Mouse (Mus musculus) MEL (cell line): ENCODE measurements at regions not wholly inside any gene's neighbourhood (a gene's known extent, or its start where the extent isn't known, plus 50 kb on each side); places are given as distances from the start of the nearest gene placed in this dataset.

Source experiments
- MAX ChIP-seq: IDR thresholded peaks from 2 replicates; pipeline ENCODE4 v1.6.1; 2011; ENCODE audit warnings: low read length, improper control_type of control experiment
- NRF1 ChIP-seq: IDR thresholded peaks from 2 replicates; pipeline ENCODE4 v1.6.1; 2014; ENCODE audit warnings: low read depth, mild to moderate bottlenecking, inconsistent platforms, low read length, improper control_type of control experiment, moderate library complexity; ENCODE audit not compliant: poor library complexity, insufficient read depth, severe bottlenecking
- POLR2AphosphoS2 ChIP-seq: IDR thresholded peaks from 2 replicates; pipeline ENCODE4 v1.6.1; 2011; ENCODE audit warnings: low read length, improper control_type of control experiment
- SIN3A ChIP-seq: IDR thresholded peaks from 2 replicates; pipeline ENCODE4 v1.6.1; 2012; ENCODE audit warnings: low read length, improper control_type of control experiment, inconsistent platforms

- TF ChIP-seq SIN3A (no peak), POLR2AphosphoS2 (no peak), MAX (no peak), NRF1 (no peak)
These were observed 448.6 kb downstream of the Chl1 start for GRCm38 (mm10) chr6:103959002-103959401.
